Mouse (Mus musculus): ENCODE data around the gene Gstm1. TPM values are rescaled to one million over a fixed set of nuclear protein-coding genes. Genes with fewer than 3 reads are reported as not detected.
"Not testable (repeated sequence)": the region's sequence is repeated elsewhere in the genome, so short reads cannot be mapped to it uniquely, and the experiment has no call there.

Gstm1 gene
- total RNA-seq, 2 experiments from 2014 or later, result 224 to 232 TPM

- DNase-seq (ENCODE audit: low spot score), result not testable (repeated sequence)
- intact Hi-C loops (cut with DNase I), result loop anchor here (2.0 to 5.0 kb wide), 4 partner anchors 43 to 128 kb away; partner anchors contain the start of gene Gnai3
Measured at GRCm38 (mm10) chr3:108019226-108019625, 1.5 kb upstream of the Gstm1 start.

GRCm38 (mm10) chr3:108018190-108018820, 532 bp upstream of the Gstm1 start:
- DNase-seq (ENCODE audit: low spot score), result no peak
- intact Hi-C loops (cut with DNase I), result loop anchor here (2.0 to 5.0 kb wide), 4 partner anchors 44 to 129 kb away; partner anchors contain the start of gene Gnai3

- not testable (repeated sequence) for DNase-seq (ENCODE audit: low spot score)
- intact Hi-C loops (cut with DNase I), result loop anchor here (5.0 kb wide), 3 partner anchors 46 to 131 kb away; partner anchors contain the start of gene Gnai3
Measured at GRCm38 (mm10) chr3:108016468-108016867, 1.3 kb downstream of the Gstm1 start.

GRCm38 (mm10) chr3:108014974-108015346, 2.8 kb downstream of the Gstm1 start:
- intact Hi-C loops (cut with DNase I), result loop anchor here (5.0 kb wide), 3 partner anchors 47 to 132 kb away; partner anchors contain the start of gene Gnai3
- no peak for DNase-seq (ENCODE audit: low spot score)

GRCm38 (mm10) chr3:108014098-108014973, 3.4 kb downstream of the Gstm1 start:
- no peak for DNase-seq (ENCODE audit: low spot score)
- intact Hi-C loops (cut with DNase I), result no loop called here

- DNase-seq (ENCODE audit: low spot score), result peak; percentile 63
- intact Hi-C loops (cut with DNase I), result no loop called here
Measured at GRCm38 (mm10) chr3:108013331-108013871, 4.4 kb downstream of the Gstm1 start.

GRCm38 (mm10) chr3:108011558-108011957, 6.2 kb downstream of the Gstm1 start:
- no peak for DNase-seq (ENCODE audit: low spot score)
- intact Hi-C loops (cut with DNase I), result no loop called here

- intact Hi-C loops (cut with DNase I), result no loop called here
- DNase-seq (ENCODE audit: low spot score), result no peak
Measured at GRCm38 (mm10) chr3:108010286-108010685, 7.5 kb downstream of the Gstm1 start.

- intact Hi-C loops (cut with DNase I), result no loop called here
- DNase-seq (ENCODE audit: low spot score), result no peak
Measured at GRCm38 (mm10) chr3:108002021-108002420, 15.8 kb downstream of the Gstm1 start.

- DNase-seq (ENCODE audit: low spot score), result no peak
- intact Hi-C loops (cut with DNase I), result no loop called here
Measured at GRCm38 (mm10) chr3:107999491-107999890, 18.3 kb downstream of the Gstm1 start.

GRCm38 (mm10) chr3:107998591-107998990, 19.2 kb downstream of the Gstm1 start:
- intact Hi-C loops (cut with DNase I), result no loop called here
- DNase-seq (ENCODE audit: low spot score), result no peak

- no peak for DNase-seq (ENCODE audit: low spot score)
- intact Hi-C loops (cut with DNase I), result no loop called here
Measured at GRCm38 (mm10) chr3:107996576-107996975, 21.2 kb downstream of the Gstm1 start.

GRCm38 (mm10) chr3:107995974-107996373, 21.8 kb downstream of the Gstm1 start:
- DNase-seq (ENCODE audit: low spot score); intact Hi-C loops (cut with DNase I): not testable (repeated sequence)

GRCm38 (mm10) chr3:107986041-107986562, 31.7 kb downstream of the Gstm1 start, which contains the start of gene Gstm2:
TSS of gene Gstm2 (minus strand) at chr3:107986453.
- intact Hi-C loops (cut with DNase I), result no loop called here

GRCm38 (mm10) chr3:107985141-107985540, 32.6 kb downstream of the Gstm1 start:
- intact Hi-C loops (cut with DNase I), result not testable (repeated sequence)

More at GRCm38 (mm10) chr3:107986041-107986562, 31.7 kb downstream of the Gstm1 start, which contains the start of gene Gstm2:
- peak; percentile 48 for DNase-seq (ENCODE audit: low spot score)

GRCm38 (mm10) chr3:107984471-107984870, 33.3 kb downstream of the Gstm1 start:
- intact Hi-C loops (cut with DNase I), result no loop called here
- DNase-seq (ENCODE audit: low spot score), result no peak

More at GRCm38 (mm10) chr3:107985141-107985540, 32.6 kb downstream of the Gstm1 start:
- not testable (repeated sequence) for DNase-seq (ENCODE audit: low spot score)

- intact Hi-C loops (cut with DNase I), result no loop called here
- DNase-seq (ENCODE audit: low spot score), result no peak
Measured at GRCm38 (mm10) chr3:107983771-107984170, 34.0 kb downstream of the Gstm1 start.

- intact Hi-C loops (cut with DNase I), result no loop called here
- DNase-seq (ENCODE audit: low spot score), result no peak
Measured at GRCm38 (mm10) chr3:107982726-107983125, 35.0 kb downstream of the Gstm1 start.

- intact Hi-C loops (cut with DNase I), result no loop called here
- DNase-seq (ENCODE audit: low spot score), result no peak
Measured at GRCm38 (mm10) chr3:107981261-107981660, 36.5 kb downstream of the Gstm1 start.

GRCm38 (mm10) chr3:107977691-107978090, 40.1 kb downstream of the Gstm1 start:
- intact Hi-C loops (cut with DNase I), result no loop called here
- no peak for DNase-seq (ENCODE audit: low spot score)
